Comparison of ENCODE assay signal across 13 mouse cellular contexts in genomic region chr1:50806321-50806720, GRCm38 (mm10).
"Had no signal": no experiment of that assay in that cellular context is flagged by ENCODE, and none has a peak within 500 bp of the region (broad histone marks: within the 10 kb centered on the region; RNA-seq: fewer than 3 reads in every experiment).

No protein-coding gene starts in this region.

- H3K27me3 ChIP-seq: limb, embryonic 15.5 days; liver, embryonic 12.5 days; midbrain, embryonic 15.5 days; neural tube, embryonic 12.5 days; stomach, embryonic 15.5 days had no signal

- H3K36me3 ChIP-seq: limb, embryonic 15.5 days; liver, embryonic 12.5 days; midbrain, embryonic 15.5 days; neural tube, embryonic 12.5 days; stomach, embryonic 15.5 days had no signal

- H3K4me3 ChIP-seq: limb, embryonic 15.5 days; liver, embryonic 12.5 days; midbrain, embryonic 15.5 days; neural tube, embryonic 12.5 days; stomach, embryonic 15.5 days had no signal

- DNase-seq: kidney, adult 11 months; kidney, adult 9 months; kidney, postnatal 36 days; lung, embryonic 14.5 days; lung, postnatal 10 days; lung, postnatal 4 days; thymus, postnatal 36 days had no signal

- H3K4me1 ChIP-seq: limb, embryonic 15.5 days; liver, embryonic 12.5 days; midbrain, embryonic 15.5 days; neural tube, embryonic 12.5 days; stomach, embryonic 15.5 days had no signal

- H3K9me3 ChIP-seq: limb, embryonic 15.5 days; liver, embryonic 12.5 days; midbrain, embryonic 15.5 days; neural tube, embryonic 12.5 days; stomach, embryonic 15.5 days had no signal

- H3K27ac ChIP-seq: kidney, postnatal 0 days; limb, embryonic 15.5 days; liver, embryonic 12.5 days; midbrain, embryonic 15.5 days; neural tube, embryonic 12.5 days; stomach, embryonic 15.5 days had no signal
